10 mouse cellular contexts compared by ENCODE assay signal in the genomic region with DNA sequence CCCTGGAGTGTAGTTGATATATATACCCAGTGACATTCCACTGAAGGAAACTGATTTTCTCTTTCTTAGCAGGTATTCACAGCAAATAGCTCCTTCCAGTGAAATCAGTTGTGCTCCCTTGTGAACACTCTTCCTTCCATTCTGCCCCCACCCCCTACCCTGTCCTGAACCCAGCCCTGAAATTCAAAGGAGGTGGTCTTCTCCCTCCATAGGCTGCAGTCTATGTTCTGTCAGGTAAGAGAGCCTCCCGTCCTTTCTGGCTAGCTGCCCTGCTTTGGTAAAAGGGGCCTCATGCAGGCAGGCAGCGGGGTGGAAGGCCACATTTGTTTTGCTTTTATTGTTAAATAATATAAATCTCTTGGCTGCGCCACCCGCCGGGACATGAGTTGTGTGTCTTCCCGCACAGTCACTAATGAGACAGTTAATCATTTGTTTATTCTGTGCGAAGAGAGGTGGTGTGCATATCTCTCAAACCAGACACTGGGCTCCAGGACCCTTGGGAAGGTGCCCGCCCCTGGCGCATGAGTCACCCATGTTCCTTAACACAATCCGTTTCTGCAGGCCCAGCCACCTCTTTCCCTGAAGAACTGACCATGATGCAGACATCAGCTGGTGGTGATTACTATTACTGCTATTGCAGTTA.
DNase-seq lines count a peak whose midpoint lies in the region; ATAC-seq and TF ChIP-seq lines count a peak whose summit lies in the region.
"Had no signal": no experiment of that assay in that cellular context is flagged by ENCODE, and none has a peak within 500 bp of the region (broad histone marks: within the 10 kb centered on the region; RNA-seq: fewer than 3 reads in every experiment).

No protein-coding gene starts in this region.

- H3K4me3 ChIP-seq in intestine, embryonic 14.5 days (ENCODE audit: low read depth, low read length), result no peak overlapping the region
- no peak overlapping the region for H3K4me3 ChIP-seq in intestine, postnatal 0 days (ENCODE audit: low read depth, low read length)
- no peak overlapping the region for H3K4me3 ChIP-seq in hindbrain, embryonic 10.5 days
- no peak overlapping the region for H3K4me3 ChIP-seq in midbrain, embryonic 10.5 days
- H3K4me3 ChIP-seq: embryonic facial prominence, embryonic 13.5 days had no signal

- H3K27me3 ChIP-seq in intestine, embryonic 14.5 days (replicated peaks; ENCODE audit: control insufficient read depth, insufficient read depth, low read length), result no peaks in the 10 kb centered on the region
- no peaks in the 10 kb centered on the region for H3K27me3 ChIP-seq in intestine, postnatal 0 days (replicated peaks; ENCODE audit: control insufficient read depth, insufficient read depth, low read length)
- H3K27me3 ChIP-seq in hindbrain, embryonic 10.5 days (ENCODE audit: insufficient read depth, poor library complexity, severe bottlenecking), result no peaks in the 10 kb centered on the region
- H3K27me3 ChIP-seq in midbrain, embryonic 10.5 days (ENCODE audit: low read depth, poor library complexity, severe bottlenecking), result no peaks in the 10 kb centered on the region; the same call in 1 of the 2 replicates
- H3K27me3 ChIP-seq: CH12.LX; embryonic facial prominence, embryonic 13.5 days had no signal

- H3K9me3 ChIP-seq in intestine, embryonic 14.5 days (ENCODE audit: control insufficient read depth, low read length), result no peaks in the 10 kb centered on the region
- no peaks in the 10 kb centered on the region for H3K9me3 ChIP-seq in intestine, postnatal 0 days (ENCODE audit: control insufficient read depth)
- no peaks in the 10 kb centered on the region for H3K9me3 ChIP-seq in hindbrain, embryonic 10.5 days
- H3K9me3 ChIP-seq in midbrain, embryonic 10.5 days (replicated peaks), result no peaks in the 10 kb centered on the region
- H3K9me3 ChIP-seq: embryonic facial prominence, embryonic 13.5 days had no signal

- H3K4me2 ChIP-seq in intestine, embryonic 14.5 days (ENCODE audit: low read length), result no peak overlapping the region
- no peak overlapping the region for H3K4me2 ChIP-seq in intestine, postnatal 0 days (replicated peaks; ENCODE audit: low read depth)
- H3K4me2 ChIP-seq: embryonic facial prominence, embryonic 13.5 days had no signal

- peaks cover 18% of the 10 kb centered on the region for H3K4me1 ChIP-seq in intestine, embryonic 14.5 days (replicated peaks; ENCODE audit: control insufficient read depth, insufficient read depth, low read length)
- no peaks in the 10 kb centered on the region for H3K4me1 ChIP-seq in intestine, postnatal 0 days (replicated peaks; ENCODE audit: control insufficient read depth, insufficient read depth, low read length)
- H3K4me1 ChIP-seq in hindbrain, embryonic 10.5 days (replicated peaks), result peaks cover 25% of the 10 kb centered on the region
- peaks cover 31% of the 10 kb centered on the region for H3K4me1 ChIP-seq in midbrain, embryonic 10.5 days
- H3K4me1 ChIP-seq: embryonic facial prominence, embryonic 13.5 days had no signal

- no peak for DNase-seq in intestine, embryonic 14.5 days (ENCODE audit: low spot score)
- peak; percentile 28 for DNase-seq in embryo, embryonic 10 days (ENCODE audit: low spot score)
- DNase-seq in hindbrain, embryonic 10.5 days (ENCODE audit: low spot score), result peak; percentile 8
- DNase-seq in midbrain, embryonic 10.5 days (ENCODE audit: low spot score), result peak; percentile 15
- DNase-seq in thymus, postnatal 36 days, result no peak
- no peak for DNase-seq in right cerebral cortex, postnatal 10 days (ENCODE audit: low spot score in 2 of 2)
- no peak for DNase-seq in cerebellum, adult 11-12 months

- no peak overlapping the region for H3K27ac ChIP-seq in intestine, embryonic 14.5 days (ENCODE audit: low read depth)
- no peak overlapping the region for H3K27ac ChIP-seq in intestine, postnatal 0 days (ENCODE audit: low read depth, low read length)
- peak overlapping the region; percentile 75 for H3K27ac ChIP-seq in hindbrain, embryonic 10.5 days
- H3K27ac ChIP-seq in midbrain, embryonic 10.5 days (replicated peaks), result peak overlapping the region; percentile 55
- H3K27ac ChIP-seq: embryonic facial prominence, embryonic 13.5 days had no signal

- no peak for TF ChIP-seq CTCF in intestine, postnatal 0 days (IDR thresholded peaks at IDR 0.05; ENCODE audit: low read depth)

- H3K36me3 ChIP-seq in intestine, embryonic 14.5 days (ENCODE audit: control insufficient read depth, insufficient read depth, low read length), result no peaks in the 10 kb centered on the region
- H3K36me3 ChIP-seq in intestine, postnatal 0 days (ENCODE audit: control insufficient read depth, insufficient read depth), result no peaks in the 10 kb centered on the region
- no peaks in the 10 kb centered on the region for H3K36me3 ChIP-seq in hindbrain, embryonic 10.5 days
- H3K36me3 ChIP-seq in midbrain, embryonic 10.5 days, result no peaks in the 10 kb centered on the region
- H3K36me3 ChIP-seq: embryonic facial prominence, embryonic 13.5 days had no signal

- 11% methylated on average over 10 of the region's 10 CpGs for WGBS in intestine, embryonic 14.5 days
- WGBS in intestine, postnatal 0 days, result 23% methylated on average over 10 of the region's 10 CpGs
- WGBS in hindbrain, embryonic 10.5 days, result 30% methylated on average over 10 of the region's 10 CpGs
- 41% methylated on average over 10 of the region's 10 CpGs for WGBS in midbrain, embryonic 10.5 days

- ATAC-seq in intestine, embryonic 14.5 days (replicated peaks; ENCODE audit: low FRiP score, low TSS enrichment, low read depth), result peak; percentile 71; the same call in 1 of the 2 replicates
- no peak for ATAC-seq in intestine, postnatal 0 days

- no peak overlapping the region for H3K9ac ChIP-seq in intestine, embryonic 14.5 days (ENCODE audit: low read length)
- H3K9ac ChIP-seq in intestine, postnatal 0 days (ENCODE audit: low read depth, low read length), result no peak overlapping the region
- H3K9ac ChIP-seq: embryonic facial prominence, embryonic 13.5 days had no signal

Comparison
In these comparisons a context has a peak if more than half of its experiments do, and no peak if none do; other contexts are left out.
1. DNase-seq: peak in embryo, embryonic 10 days (single experiment), hindbrain, embryonic 10.5 days (single experiment) and midbrain, embryonic 10.5 days (single experiment); none in intestine, embryonic 14.5 days (single experiment), thymus, postnatal 36 days (0 of 2), right cerebral cortex, postnatal 10 days (0 of 2) and cerebellum, adult 11-12 months (single experiment).
2. H3K27ac ChIP-seq: peak in hindbrain, embryonic 10.5 days (single experiment) and midbrain, embryonic 10.5 days (single experiment); none in intestine, embryonic 14.5 days (single experiment) and intestine, postnatal 0 days (single experiment).